Mouse (Mus musculus) ES-E14 (cell line): ENCODE results near the gene Uck2. TPM values are rescaled to one million over a fixed set of nuclear protein-coding genes. Genes with fewer than 3 reads are reported as not detected.

Experiments used
- DNase-seq: peaks from one replicate; pipeline ENCODE4 v3.0.0-alpha.2; 2013; ENCODE audit warnings: low read depth, low spot score
- H3K27ac ChIP-seq: 2 replicates; pipeline ENCODE4 v1.5.1; 2012; ENCODE audit warnings: low read depth, mild to moderate bottlenecking, low read length, moderate library complexity, mixed read lengths; ENCODE audit not compliant: poor library complexity, insufficient read depth, severe bottlenecking
- H3K36me3 ChIP-seq: 2 replicates; pipeline ENCODE4 v1.6.1; 2012; ENCODE audit warnings: mild to moderate bottlenecking, low read length, moderate library complexity, mixed read lengths; ENCODE audit not compliant: control insufficient read depth, poor library complexity, insufficient read depth, severe bottlenecking
- H3K4me1 ChIP-seq, 2 experiments: fragments of 150-350 bp in 1 of 2; sonication (generic) in 1 of 2; 2 replicates each; pipeline ENCODE4 v1.6.1; 2012; ENCODE audit warnings: low read length in 2 of 2, mild to moderate bottlenecking in 1 of 2, mixed read lengths in 1 of 2; ENCODE audit not compliant: control insufficient read depth in 2 of 2, insufficient read depth in 2 of 2, poor library complexity in 1 of 2
- H3K4me3 ChIP-seq, 2 experiments: fragments of 150-350 bp in 1 of 2; sonication (generic) in 1 of 2; 2 replicates each; pipeline ENCODE4 v1.5.1; 2012; ENCODE audit warnings: low read length in 2 of 2, low read depth in 1 of 2, mild to moderate bottlenecking in 1 of 2, mixed read lengths in 1 of 2; ENCODE audit not compliant: insufficient read depth in 1 of 2, poor library complexity in 1 of 2, severe bottlenecking in 1 of 2
- H3K9ac ChIP-seq: 2 replicates; pipeline ENCODE4 v1.6.1; 2012; ENCODE audit warnings: low read depth, mild to moderate bottlenecking, low read length, mixed read lengths; ENCODE audit not compliant: poor library complexity, insufficient read depth, severe bottlenecking
- H3K9me3 ChIP-seq: fragments of 150-350 bp; sonication (generic); 2 replicates; pipeline ENCODE4 v1.6.1; 2012; ENCODE audit warnings: low read depth, mild to moderate bottlenecking, low read length; ENCODE audit not compliant: control insufficient read depth, insufficient read depth
- CHD2 ChIP-seq: IDR thresholded peaks from 2 replicates; pipeline ENCODE4 v1.6.1; 2014; ENCODE audit warnings: mild to moderate bottlenecking, low read depth, low read length, inconsistent platforms
- HCFC1 ChIP-seq: IDR thresholded peaks from 2 replicates; pipeline ENCODE4 v1.6.1; 2012; ENCODE audit warnings: low read length, inconsistent platforms, borderline replicate concordance; ENCODE audit not compliant: insufficient read depth
- MAFK ChIP-seq: IDR thresholded peaks from 2 replicates; pipeline ENCODE4 v1.6.1; 2014; ENCODE audit warnings: mild to moderate bottlenecking, low read depth, low read length, inconsistent platforms; ENCODE audit not compliant: insufficient read depth
- ZC3H11A ChIP-seq: IDR thresholded peaks from 2 replicates; pipeline ENCODE4 v1.6.1; 2012; ENCODE audit warnings: low read depth, mild to moderate bottlenecking, inconsistent platforms, low read length, borderline replicate concordance
- ZNF384 ChIP-seq: IDR thresholded peaks from 2 replicates; pipeline ENCODE4 v1.6.1; 2012; ENCODE audit warnings: low read depth, low read length, inconsistent platforms
- in situ Hi-C, 2 experiments: fragments of 600-800 bp; cut with MboI; formaldehyde crosslinking; loops; one replicate each; pipeline ENCODE4 v1.15.1; 2025; ENCODE audit warnings: low sequenced_read_pairs in 2 of 2, inconsistent platforms in 1 of 2; ENCODE audit not compliant: unreplicated experiment in 2 of 2
- total RNA-seq: library from RNA; depleted of rRNA; stranded (reverse); fragments of 300-350 nt; gene quantifications from 2 replicates; pipeline ENCODE4 v1.2.3, GENCODE M21; 2012

Gene Uck2
- total RNA-seq, 1 experiment: 158 TPM

GRCm38 (mm10) chr1:167290263-167290592 lies 5.1 kb upstream of the Uck2 start:
- peak overlapping the region in 1 of 2 experiments; percentile 47; a peak in 2 of 4 replicates for H3K4me3 ChIP-seq
- peak overlapping the region; percentile 59; the same call in 1 of the 2 replicates for H3K27ac ChIP-seq
- TF ChIP-seq HCFC1 (no peak), ZC3H11A (no peak), ZNF384 (no peak), MAFK (no peak), CHD2 (no peak)

GRCm38 (mm10) chr1:167289567-167290262 lies 4.6 kb upstream of the Uck2 start:
- no peak for DNase-seq
- H3K36me3 ChIP-seq: no peaks in the 10 kb centered on the region
- in situ Hi-C loops: no loop called here
- H3K4me3 ChIP-seq: peak overlapping the region in 1 of 2 experiments; percentile 53; a peak in 3 of 4 replicates
- no peak overlapping the region for H3K9ac ChIP-seq
- TF ChIP-seq MAFK (no peak), ZC3H11A (no peak), ZNF384 (no peak), HCFC1 (no peak), CHD2 (no peak)
- H3K4me1 ChIP-seq: peaks cover 18 to 20% of the 10 kb centered on the region in 2 experiments
- no peaks in the 10 kb centered on the region for H3K9me3 ChIP-seq
- H3K27ac ChIP-seq: peak overlapping the region; percentile 15; the same call in 1 of the 2 replicates

More at GRCm38 (mm10) chr1:167290263-167290592, 5.1 kb upstream of the Uck2 start:
- DNase-seq: no peak
- in situ Hi-C loops: no loop called here
- no peak overlapping the region for H3K9ac ChIP-seq
- H3K36me3 ChIP-seq: no peaks in the 10 kb centered on the region
- H3K9me3 ChIP-seq: no peaks in the 10 kb centered on the region
- H3K4me1 ChIP-seq: peaks cover 20% of the 10 kb centered on the region in 2 experiments

GRCm38 (mm10) chr1:167288665-167289538 lies 3.8 kb upstream of the Uck2 start:
- Histone ChIP-seq H3K4me3 (no peak overlapping the region), H3K27ac (no peak overlapping the region), H3K9ac (no peak overlapping the region), H3K36me3 (no peaks in the 10 kb centered on the region), H3K9me3 (no peaks in the 10 kb centered on the region), H3K4me1 (peaks cover 14 to 16% of the 10 kb centered on the region in 2 experiments)
- no peak for DNase-seq
- no peak for TF ChIP-seq CHD2
- TF ChIP-seq ZNF384: no peak
- no peak for TF ChIP-seq MAFK
- TF ChIP-seq HCFC1: no peak
- no peak for TF ChIP-seq ZC3H11A
- in situ Hi-C loops: no loop called here

GRCm38 (mm10) chr1:167287156-167287555 lies 2.0 kb upstream of the Uck2 start:
- in situ Hi-C loops: no loop called here
- H3K36me3 ChIP-seq: no peaks in the 10 kb centered on the region
- TF ChIP-seq ZNF384 (no peak), MAFK (no peak), CHD2 (no peak), HCFC1 (no peak), ZC3H11A (no peak)
- no peak overlapping the region for H3K9ac ChIP-seq
- no peak overlapping the region for H3K4me3 ChIP-seq
- H3K4me1 ChIP-seq: peaks cover 13 to 14% of the 10 kb centered on the region in 2 experiments
- no peak for DNase-seq
- no peaks in the 10 kb centered on the region for H3K9me3 ChIP-seq
- no peak overlapping the region for H3K27ac ChIP-seq
